Mouse (Mus musculus): ENCODE data around the gene Stat3. TPM values are rescaled to one million over a fixed set of nuclear protein-coding genes. Genes with fewer than 3 reads are reported as not detected.

Gene Stat3
- total and polyA plus RNA-seq, 3 experiments: 25.7 to 249 (median 64.7) TPM

GRCm38 (mm10) chr11:100848080-100848479 is 91.3 kb downstream of the Stat3 start:
- Histone ChIP-seq H3K9me3 (replicated peaks; ENCODE audit: insufficient read depth, low read length) (no peaks in the 10 kb centered on the region), H3K27ac (ENCODE audit: control insufficient read depth, low read depth, low read length) (peak overlapping the region; percentile 35; the same call in 1 of the 2 replicates), H3K4me1 (ENCODE audit: control insufficient read depth in 1 of 2, insufficient read depth in 2 of 2, low read length in 2 of 2) (peaks cover 10 to 15% of the 10 kb centered on the region in 2 experiments), H3K4me3 (ENCODE audit: control insufficient read depth in 1 of 2, insufficient read depth in 1 of 2, low read depth in 2 of 2, low read length in 2 of 2) (peak overlapping the region; percentile 20 to 41; a peak in 3 of 4 replicates), H3K79me2 (ENCODE audit: control insufficient read depth, insufficient read depth, low read length, poor library complexity) (peaks cover 47% of the 10 kb centered on the region), H3K9ac (ENCODE audit: control insufficient read depth, low read depth, low read length, poor library complexity, severe bottlenecking) (0 out of 2 replicates have a peak overlapping the region, but pooled peaks have one; percentile 18), H3K27me3 (ENCODE audit: control insufficient read depth in 1 of 2, insufficient read depth in 2 of 2, low read length in 2 of 2) (peaks cover under 1 to 1% of the 10 kb centered on the region in 2 experiments; a peak in 2 of 4 replicates), H3K36me3 (ENCODE audit: control insufficient read depth in 1 of 2, insufficient read depth in 2 of 2, low read length in 2 of 2) (peaks cover 0 to 18% of the 10 kb centered on the region in 2 experiments; a peak in 2 of 4 replicates)
- DNase-seq (ENCODE audit: low read depth, low spot score): peak; percentile 75
- TF ChIP-seq NELFE (IDR thresholded peaks at IDR 0.05; ENCODE audit: low read depth, low read length): no peak
- TF ChIP-seq ETS1 (IDR thresholded peaks at IDR 0.05; ENCODE audit: low read depth, low read length): 0 out of 2 replicates have a peak, but pooled peaks have one; percentile 24
- no peak for TF ChIP-seq ZMIZ1 (IDR thresholded peaks at IDR 0.05; ENCODE audit: low read depth, low read length)
- TF ChIP-seq CHD1 (IDR thresholded peaks at IDR 0.05; ENCODE audit: low read depth, low read length): no peak
- TF ChIP-seq ZNF384 (IDR thresholded peaks at IDR 0.05; ENCODE audit: low read depth, low read length): no peak
- TF ChIP-seq TBP (IDR thresholded peaks at IDR 0.05; ENCODE audit: low read depth, low read length): no peak
- TF ChIP-seq USF2 (IDR thresholded peaks at IDR 0.05; ENCODE audit: borderline replicate concordance in 1 of 2, insufficient read depth in 1 of 2, low read depth in 1 of 2, low read length in 2 of 2): no peak
- TF ChIP-seq ELF1 (IDR thresholded peaks at IDR 0.05; ENCODE audit: low read depth, low read length): peak; percentile 40; the same call in 1 of the 2 replicates
- TF ChIP-seq MYC (IDR thresholded peaks at IDR 0.05; ENCODE audit: low read depth, low read length): no peak
- TF ChIP-seq HCFC1 (IDR thresholded peaks at IDR 0.05; ENCODE audit: low read depth, low read length): 0 out of 2 replicates have a peak, but pooled peaks have one; percentile 36
- no peak for TF ChIP-seq MYB (IDR thresholded peaks at IDR 0.05; ENCODE audit: low read depth, low read length)
- no peak for TF ChIP-seq EP300 (IDR thresholded peaks at IDR 0.05; ENCODE audit: low read depth in 1 of 2, low read length in 2 of 2)
- TF ChIP-seq GATA1 (IDR thresholded peaks at IDR 0.05; ENCODE audit: low read depth, low read length): 0 out of 2 replicates have a peak, but pooled peaks have one; percentile 28
- TF ChIP-seq SIN3A (IDR thresholded peaks at IDR 0.05; ENCODE audit: low read length): 0 out of 2 replicates have a peak, but pooled peaks have one; percentile 39
- TF ChIP-seq KAT2A (conservative IDR thresholded peaks at IDR 0.05; ENCODE audit: low read depth, low read length): no peak
- TF ChIP-seq MAZ (IDR thresholded peaks at IDR 0.05; ENCODE audit: low read depth, low read length): no peak
- TF ChIP-seq CTCF (IDR thresholded peaks at IDR 0.05 in 2 of 3, conservative IDR thresholded peaks at IDR 0.05 in 1 of 3; ENCODE audit: control insufficient read depth in 1 of 3, insufficient read depth in 1 of 3, low read depth in 2 of 3, low read length in 3 of 3, poor library complexity in 1 of 3, severe bottlenecking in 1 of 3): no peak

- peaks cover 10 to 15% of the 10 kb centered on the region in 2 experiments for H3K4me1 ChIP-seq (ENCODE audit: control insufficient read depth in 1 of 2, insufficient read depth in 2 of 2, low read length in 2 of 2)
- H3K27me3 ChIP-seq (ENCODE audit: control insufficient read depth in 1 of 2, insufficient read depth in 2 of 2, low read length in 2 of 2): peaks cover 0 to 1% of the 10 kb centered on the region in 2 experiments; a peak in 2 of 4 replicates
- peaks cover 0 to 18% of the 10 kb centered on the region in 2 experiments; a peak in 2 of 4 replicates for H3K36me3 ChIP-seq (ENCODE audit: control insufficient read depth in 1 of 2, insufficient read depth in 2 of 2, low read length in 2 of 2)
- DNase-seq (ENCODE audit: low read depth, low spot score): no peak
- TF ChIP-seq RCOR1 (IDR thresholded peaks at IDR 0.05; ENCODE audit: low read depth, low read length) (no peak), KAT2A (conservative IDR thresholded peaks at IDR 0.05; ENCODE audit: low read depth, low read length) (no peak), MAZ (IDR thresholded peaks at IDR 0.05; ENCODE audit: low read depth, low read length) (no peak), ZKSCAN1 (IDR thresholded peaks at IDR 0.05; ENCODE audit: low read depth, low read length) (no peak), MYC (IDR thresholded peaks at IDR 0.05; ENCODE audit: low read depth, low read length) (no peak), SMC3 (IDR thresholded peaks at IDR 0.05; ENCODE audit: low read depth, low read length) (no peak), GATA1 (IDR thresholded peaks at IDR 0.05; ENCODE audit: low read depth, low read length) (no peak), CTCF (IDR thresholded peaks at IDR 0.05 in 2 of 3, conservative IDR thresholded peaks at IDR 0.05 in 1 of 3; ENCODE audit: control insufficient read depth in 1 of 3, insufficient read depth in 1 of 3, low read depth in 2 of 3, low read length in 3 of 3, poor library complexity in 1 of 3, severe bottlenecking in 1 of 3) (no peak), POLR2A (IDR thresholded peaks at IDR 0.05; ENCODE audit: control insufficient read depth in 1 of 2, insufficient read depth in 1 of 2, low read depth in 1 of 2, low read length in 2 of 2, poor library complexity in 1 of 2) (no peak), TBP (IDR thresholded peaks at IDR 0.05; ENCODE audit: low read depth, low read length) (no peak), ZNF384 (IDR thresholded peaks at IDR 0.05; ENCODE audit: low read depth, low read length) (no peak), MXI1 (IDR thresholded peaks at IDR 0.05; ENCODE audit: low read depth, low read length) (no peak), ZC3H11A (IDR thresholded peaks at IDR 0.05; ENCODE audit: low read depth, low read length) (no peak), ZMIZ1 (IDR thresholded peaks at IDR 0.05; ENCODE audit: low read depth, low read length) (no peak)
- H3K4me3 ChIP-seq (ENCODE audit: control insufficient read depth in 1 of 2, insufficient read depth in 1 of 2, low read depth in 2 of 2, low read length in 2 of 2): peak overlapping the region in 1 of 2 experiments; percentile 41; a peak in 1 of 4 replicates
- no peaks in the 10 kb centered on the region for H3K9me3 ChIP-seq (replicated peaks; ENCODE audit: insufficient read depth, low read length)
- H3K79me2 ChIP-seq (ENCODE audit: control insufficient read depth, insufficient read depth, low read length, poor library complexity): peaks cover 50% of the 10 kb centered on the region
- H3K27ac ChIP-seq (ENCODE audit: control insufficient read depth, low read depth, low read length): no peak overlapping the region
- no peak overlapping the region for H3K9ac ChIP-seq (ENCODE audit: control insufficient read depth, low read depth, low read length, poor library complexity, severe bottlenecking)
These were observed 91.8 kb downstream of the Stat3 start for GRCm38 (mm10) chr11:100847572-100847971.

All from MEL (cell line).